ENCODE assay signal across 8 mouse cellular contexts in genomic region chr19:5819549-5819948, GRCm38 (mm10). TPM values are rescaled to one million over a fixed set of nuclear protein-coding genes. Genes with fewer than 3 reads are reported as not detected.
DNase-seq lines count a peak whose midpoint lies in the region; ATAC-seq lines count a peak whose summit lies in the region.

No protein-coding gene starts in this region.

- H3K4me2 ChIP-seq in hindbrain, embryonic 11.5 days (replicated peaks; ENCODE audit: low read depth, low read length): no peak overlapping the region
- no peak overlapping the region for H3K4me2 ChIP-seq in lung, embryonic 15.5 days

- no peaks in the 10 kb centered on the region for H3K27me3 ChIP-seq in hindbrain, embryonic 10.5 days (ENCODE audit: insufficient read depth, poor library complexity, severe bottlenecking)
- no peaks in the 10 kb centered on the region for H3K27me3 ChIP-seq in hindbrain, embryonic 11.5 days (ENCODE audit: control insufficient read depth, insufficient read depth, low read length)
- H3K27me3 ChIP-seq in lung, embryonic 15.5 days: no peaks in the 10 kb centered on the region

- no peaks in the 10 kb centered on the region for H3K9me3 ChIP-seq in hindbrain, embryonic 10.5 days
- H3K9me3 ChIP-seq in hindbrain, embryonic 11.5 days (ENCODE audit: control insufficient read depth, low read length): no peaks in the 10 kb centered on the region
- H3K9me3 ChIP-seq in lung, embryonic 15.5 days: no peaks in the 10 kb centered on the region

- no peak for ATAC-seq in hindbrain, embryonic 11.5 days (ENCODE audit: low FRiP score)
- no peak for ATAC-seq in lung, embryonic 15.5 days (ENCODE audit: borderline replicate concordance, extremely low read depth, low FRiP score, low TSS enrichment)

- H3K27ac ChIP-seq in hindbrain, embryonic 10.5 days: peak overlapping the region; percentile 81
- H3K27ac ChIP-seq in hindbrain, embryonic 11.5 days (ENCODE audit: low read depth, low read length): no peak overlapping the region; the same call in 1 of the 2 replicates
- peak overlapping the region; percentile 43; the same call in 1 of the 2 replicates for H3K27ac ChIP-seq in lung, embryonic 15.5 days

- H3K36me3 ChIP-seq in hindbrain, embryonic 10.5 days: no peaks in the 10 kb centered on the region
- no peaks in the 10 kb centered on the region for H3K36me3 ChIP-seq in hindbrain, embryonic 11.5 days (ENCODE audit: control insufficient read depth, insufficient read depth, low read length)
- no peaks in the 10 kb centered on the region for H3K36me3 ChIP-seq in lung, embryonic 15.5 days

- WGBS in hindbrain, embryonic 10.5 days: 55% methylated on average over 12 of the region's 12 CpGs
- WGBS in hindbrain, embryonic 11.5 days: 53% methylated on average over 12 of the region's 12 CpGs
- 45% methylated on average over 12 of the region's 12 CpGs for WGBS in lung, embryonic 15.5 days

- peak; percentile 44 for DNase-seq in hindbrain, embryonic 10.5 days (ENCODE audit: low spot score)
- DNase-seq in hindbrain, embryonic 11.5 days (ENCODE audit: low spot score): no peak
- peak; percentile 53 for DNase-seq in cerebellum, adult 9-11 months
- peak; percentile 86 for DNase-seq in kidney, adult 11 months
- DNase-seq in left cerebral cortex, adult 8-10 months (ENCODE audit: low spot score in 2 of 2): no peak
- no peak for DNase-seq in adrenal gland, adult 18-20 months (ENCODE audit: low spot score in 2 of 2)
- no peak for DNase-seq in right cerebral cortex, postnatal 25 days

- no peak overlapping the region for H3K9ac ChIP-seq in hindbrain, embryonic 11.5 days (ENCODE audit: low read depth, low read length)
- no peak overlapping the region for H3K9ac ChIP-seq in lung, embryonic 15.5 days

- H3K4me1 ChIP-seq in hindbrain, embryonic 10.5 days (replicated peaks): peaks cover 57% of the 10 kb centered on the region
- H3K4me1 ChIP-seq in hindbrain, embryonic 11.5 days (replicated peaks; ENCODE audit: control insufficient read depth, insufficient read depth, low read length): no peaks in the 10 kb centered on the region
- H3K4me1 ChIP-seq in lung, embryonic 15.5 days: peaks cover 54% of the 10 kb centered on the region

- H3K4me3 ChIP-seq in hindbrain, embryonic 10.5 days: no peak overlapping the region
- H3K4me3 ChIP-seq in hindbrain, embryonic 11.5 days (ENCODE audit: low read depth, low read length): no peak overlapping the region
- H3K4me3 ChIP-seq in lung, embryonic 15.5 days: no peak overlapping the region

RNA-seq across cellular contexts. Expression of gene Scyl1, which starts 48.3 kb away (rescaled TPM):
- polyA plus RNA-seq in hindbrain, embryonic 10.5 days (2016; fragmentation: Nextera tagmentation; extraction: Ambion mirVana): 68.2 and 69.5 TPM in 2 replicates
- 47.2 and 55.7 TPM in 2 replicates for polyA plus RNA-seq in hindbrain, embryonic 11.5 days (2014; fragmentation: Nextera tagmentation; extraction: Ambion mirVana)
- 76.1 and 83.6 TPM in 2 replicates for polyA plus RNA-seq in lung, embryonic 15.5 days (2015; fragmentation: Nextera tagmentation; extraction: Ambion mirVana)
- total RNA-seq in left cerebral cortex, adult 8-10 months (2022): 100 to 1,000 TPM in 1 of 4 experiments, 10 to 100 TPM in 3; 88.9 to 100 (median 94.9) TPM
- 100 to 1,000 TPM in 1 of 2 experiments, 10 to 100 TPM in 1; 92.3 to 105 TPM for total RNA-seq in adrenal gland, adult 18-20 months (2021)

RNA-seq across cellular contexts. Expression of gene Frmd8, which starts 55.5 kb away (rescaled TPM):
- 37.2 and 37.8 TPM in 2 replicates for polyA plus RNA-seq in hindbrain, embryonic 10.5 days (2016; fragmentation: Nextera tagmentation; extraction: Ambion mirVana)
- polyA plus RNA-seq in hindbrain, embryonic 11.5 days (2014; fragmentation: Nextera tagmentation; extraction: Ambion mirVana): 14.9 and 15.8 TPM in 2 replicates
- polyA plus RNA-seq in lung, embryonic 15.5 days (2015; fragmentation: Nextera tagmentation; extraction: Ambion mirVana): 50.7 and 53.0 TPM in 2 replicates
- 10 to 100 TPM; 12.1 to 19.9 (median 13.7) TPM for total RNA-seq in left cerebral cortex, adult 8-10 months (2022)
- total RNA-seq in adrenal gland, adult 18-20 months (2021): 10 to 100 TPM; 21.1 to 42.8 TPM

RNA-seq across cellular contexts. Expression of gene Slc25a45, which starts 58.1 kb away (rescaled TPM):
- polyA plus RNA-seq in hindbrain, embryonic 10.5 days (2016; fragmentation: Nextera tagmentation; extraction: Ambion mirVana): 2.8 TPM in 2 replicates
- polyA plus RNA-seq in hindbrain, embryonic 11.5 days (2014; fragmentation: Nextera tagmentation; extraction: Ambion mirVana): 1.0 and 1.1 TPM in 2 replicates
- polyA plus RNA-seq in lung, embryonic 15.5 days (2015; fragmentation: Nextera tagmentation; extraction: Ambion mirVana): 4.2 and 5.6 TPM in 2 replicates
- total RNA-seq in left cerebral cortex, adult 8-10 months (2022): 1 to 10 TPM; 3.2 to 5.1 (median 4.1) TPM
- total RNA-seq in adrenal gland, adult 18-20 months (2021): 10 to 100 TPM in 1 of 2 experiments, 1 to 10 TPM in 1; 4.9 to 19.0 TPM

Comparison
In these comparisons a context has a peak if more than half of its experiments do, and no peak if none do; other contexts are left out.
1. DNase-seq: peak in hindbrain, embryonic 10.5 days (single experiment), cerebellum, adult 9-11 months (single experiment) and kidney, adult 11 months (single experiment); none in hindbrain, embryonic 11.5 days (single experiment), left cerebral cortex, adult 8-10 months (0 of 2), adrenal gland, adult 18-20 months (0 of 2) and right cerebral cortex, postnatal 25 days (single experiment).